Mouse (Mus musculus) heart, embryonic 11.5 days (tissue): Measurements from ENCODE around the gene Olfr1512. TPM values are rescaled to one million over a fixed set of nuclear protein-coding genes. Genes with fewer than 3 reads are reported as not detected.
"Not testable (repeated sequence)": the region's sequence is repeated elsewhere in the genome, so short reads cannot be mapped to it uniquely, and the experiment has no call there.

ENCODE experiments used
- ATAC-seq: fragments of 200-750 bp; cut with Nextera tagmentation; replicated peaks from 2 replicates; pipeline ENCODE4 v1.8.0; 2017; ENCODE audit warnings: moderate library complexity; ENCODE audit not compliant: insufficient number of reproducible peaks, low FRiP score, low TSS enrichment
- H3K27ac ChIP-seq: fragments of 300-500 bp; sonication (generic); 2 replicates; pipeline ENCODE4 v1.5.1; 2014; ENCODE audit warnings: mild to moderate bottlenecking, low read depth, low read length
- H3K27me3 ChIP-seq: fragments of 300-500 bp; sonication (generic); 2 replicates; pipeline ENCODE4 v1.6.1; 2014; ENCODE audit warnings: mild to moderate bottlenecking, low read length, mixed read lengths; ENCODE audit not compliant: control insufficient read depth, insufficient read depth
- H3K36me3 ChIP-seq: fragments of 300-500 bp; sonication (generic); 2 replicates; pipeline ENCODE4 v1.6.1; 2014; ENCODE audit warnings: mild to moderate bottlenecking, low read length, moderate library complexity, mixed read lengths; ENCODE audit not compliant: control insufficient read depth, insufficient read depth
- H3K4me1 ChIP-seq: fragments of 300-500 bp; sonication (generic); 2 replicates; pipeline ENCODE4 v1.6.1; 2014; ENCODE audit warnings: low read length; ENCODE audit not compliant: control insufficient read depth, insufficient read depth
- H3K4me2 ChIP-seq: fragments of 300-500 bp; sonication (generic); 2 replicates; pipeline ENCODE4 v1.6.1; 2014; ENCODE audit warnings: mild to moderate bottlenecking, moderate library complexity
- H3K4me3 ChIP-seq: fragments of 300-500 bp; sonication (generic); 2 replicates; pipeline ENCODE4 v1.5.1; 2014; ENCODE audit warnings: low read depth, low read length
- H3K9ac ChIP-seq: fragments of 300-500 bp; sonication (generic); 2 replicates; pipeline ENCODE4 v1.6.1; 2014; ENCODE audit warnings: mild to moderate bottlenecking, low read depth, low read length, moderate library complexity
- H3K9me3 ChIP-seq: fragments of 300-500 bp; sonication (generic); replicated peaks from 2 replicates; pipeline ENCODE4 v1.6.1; 2016; ENCODE audit warnings: low read length; ENCODE audit not compliant: control insufficient read depth
- WGBS: fragments of 180-500 bp; shearing (Covaris S2); extraction: QIAGEN DNeasy Blood & Tissue Kit; methylation state at CpG from one replicate; pipeline ENCODE4 v1.1.7; 2014; ENCODE audit not compliant: insufficient replicate concordance; 5-methylcytosine and 5-hydroxymethylcytosine counted together
- polyA plus RNA-seq: library from polyadenylated mRNA; unstranded; fragments of >200 nt; fragmentation: Nextera tagmentation; extraction: Ambion mirVana; gene quantifications from 2 replicates; pipeline ENCODE4 v1.2.1, GENCODE M21; 2014

Olfr1512 gene
- polyA plus RNA-seq = not detected in 2 replicates

DNA sequence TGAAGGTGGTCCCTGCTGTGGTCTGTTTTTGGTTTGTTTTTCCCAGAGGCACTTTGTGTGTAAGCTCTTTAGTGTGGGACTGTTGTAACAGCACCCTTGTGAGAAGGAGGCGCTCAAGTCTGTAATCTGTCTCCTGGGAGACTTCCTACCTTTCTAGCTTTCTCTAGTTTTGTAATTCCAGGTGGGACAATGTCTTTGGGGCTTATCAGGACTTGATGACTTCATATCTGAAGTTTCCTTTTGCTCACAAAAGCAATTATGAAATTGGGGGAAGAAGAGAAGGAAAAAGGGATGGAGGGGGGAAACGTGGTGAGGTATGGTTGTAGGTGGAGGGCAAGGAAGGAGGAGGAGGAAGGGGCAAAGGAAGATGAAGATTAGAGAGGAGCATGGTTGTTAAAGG, at the start of gene Olfr1512:
Gene Olfr1512 (minus strand): TSS at position 101 of the 400 bp plus-strand sequence.
- Histone ChIP-seq H3K9ac (no peak within 1 kb of the TSS), H3K27me3 (no peaks in the 10 kb centered on the region), H3K4me2 (no peak within 1 kb of the TSS), H3K4me3 (no peak within 1 kb of the TSS), H3K4me1 (no peaks in the 10 kb centered on the region), H3K36me3 (no peaks in the 10 kb centered on the region), H3K9me3 (no peaks in the 10 kb centered on the region), H3K27ac (no peak within 1 kb of the TSS)
- ATAC-seq = no peak
- 77% methylated on average over 2 of the region's 2 CpGs for WGBS

DNA sequence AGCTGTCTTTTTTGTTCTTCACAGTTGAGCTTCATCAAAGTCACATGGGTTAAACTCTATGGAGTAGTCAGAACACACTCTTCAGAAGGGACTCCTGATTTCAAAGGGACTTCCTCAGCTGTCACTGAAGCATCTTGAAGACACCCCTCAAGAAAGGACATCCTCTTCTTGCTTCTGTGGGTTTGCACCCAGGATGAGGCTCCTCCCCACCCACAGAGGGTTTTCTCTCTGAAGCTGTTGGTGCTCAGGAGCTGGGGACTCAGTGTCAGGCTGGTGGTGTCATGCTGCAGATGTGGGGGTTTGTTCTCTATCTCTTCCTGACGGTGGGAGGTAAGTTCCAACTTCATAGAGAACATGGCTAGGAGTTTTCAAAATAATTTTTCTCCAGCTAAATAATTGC, 48.7 kb upstream of the Olfr1512 start:
- no peaks in the 10 kb centered on the region for H3K9me3 ChIP-seq
- no peak overlapping the region for H3K4me2 ChIP-seq
- no peaks in the 10 kb centered on the region for H3K36me3 ChIP-seq
- H3K9ac ChIP-seq = no peak overlapping the region
- no peaks in the 10 kb centered on the region for H3K4me1 ChIP-seq
- ATAC-seq = no peak
- no peaks in the 10 kb centered on the region for H3K27me3 ChIP-seq
- no peak overlapping the region for H3K4me3 ChIP-seq
- 83% methylated on average over 1 of the region's 1 CpGs for WGBS
- H3K27ac ChIP-seq = no peak overlapping the region

DNA sequence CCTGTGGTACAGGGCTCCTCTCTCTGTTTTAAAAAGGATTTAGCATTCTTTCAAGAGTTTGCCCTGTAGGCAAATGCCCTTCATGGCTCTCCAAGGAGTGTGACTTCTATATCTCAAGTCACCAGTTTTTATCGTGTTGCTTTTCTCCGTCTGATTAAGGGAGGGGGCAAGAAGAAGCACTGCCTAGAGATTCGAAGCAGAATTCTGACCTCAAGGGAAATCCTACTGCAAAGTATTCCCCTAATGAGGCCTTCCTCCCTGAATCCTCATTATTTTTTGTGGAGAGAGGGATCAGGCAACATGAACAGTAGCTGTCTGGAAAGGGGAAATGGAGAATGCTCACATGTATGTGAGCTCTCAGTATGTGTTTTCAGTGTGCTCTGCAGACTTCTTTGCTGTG, 35.3 kb upstream of the Olfr1512 start, which contains the start of gene Olfr1510:
Gene Olfr1510 (minus strand): TSS at position 101 of the 400 bp plus-strand sequence.
- H3K4me1 ChIP-seq = no peaks in the 10 kb centered on the region
- H3K36me3 ChIP-seq = no peaks in the 10 kb centered on the region
- no peak within 1 kb of the TSS for H3K4me2 ChIP-seq
- no peak within 1 kb of the TSS for H3K4me3 ChIP-seq
- no peak within 1 kb of the TSS for H3K27ac ChIP-seq
- no peak for ATAC-seq
- 72% methylated on average over 3 of the region's 3 CpGs for WGBS
- no peak within 1 kb of the TSS for H3K9ac ChIP-seq
- no peaks in the 10 kb centered on the region for H3K9me3 ChIP-seq
- H3K27me3 ChIP-seq = no peaks in the 10 kb centered on the region

DNA sequence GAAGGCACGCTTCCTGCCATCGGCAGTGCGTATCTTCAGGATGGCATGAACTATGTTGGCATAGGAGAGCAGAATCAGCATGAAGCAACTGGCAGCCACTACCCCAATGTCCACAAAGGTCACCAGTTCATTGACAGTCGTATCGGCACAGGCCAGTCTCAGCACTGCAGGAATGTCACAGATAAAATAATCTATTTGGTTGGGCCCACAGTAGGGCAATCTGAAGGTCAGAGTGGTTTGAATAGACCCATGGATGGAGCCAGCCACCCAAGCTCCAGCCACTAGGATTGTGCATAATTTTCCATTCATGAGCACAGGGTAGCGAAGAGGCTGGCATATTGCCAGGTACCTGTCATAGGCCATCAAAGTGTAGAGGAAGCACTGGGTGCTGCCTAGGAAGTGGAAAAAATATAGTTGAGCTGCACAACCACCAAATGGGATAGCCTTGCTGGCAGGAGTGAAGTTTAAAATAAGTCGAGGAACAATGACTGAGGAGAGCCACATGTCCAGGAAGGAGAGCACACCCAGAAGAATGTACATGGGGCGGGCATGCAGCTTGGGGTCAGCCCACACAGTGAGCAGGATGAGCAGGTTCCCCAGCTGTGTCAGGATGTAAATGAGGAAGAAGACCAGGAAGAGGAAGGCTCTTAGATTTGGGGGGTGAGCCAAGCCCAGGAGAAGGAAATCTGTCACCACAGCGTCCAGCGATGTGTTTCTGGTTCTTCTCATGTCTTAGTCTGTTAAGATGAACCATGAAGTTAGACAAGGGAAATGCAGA, 31.4 kb upstream of the Olfr1512 start:
- not testable (repeated sequence) for H3K36me3 ChIP-seq, ATAC-seq, H3K9me3 ChIP-seq

GRCm38 (mm10) chr14:52397279-52397678, 18.3 kb upstream of the Olfr1512 start, which contains the start of gene Olfr1511:
Olfr1511 (minus strand) TSS chr14:52397379.
- no peaks in the 10 kb centered on the region for H3K36me3 ChIP-seq
- no peak within 1 kb of the TSS for H3K27ac ChIP-seq
- H3K27me3 ChIP-seq = no peaks in the 10 kb centered on the region
- no peaks in the 10 kb centered on the region for H3K9me3 ChIP-seq
- no peak within 1 kb of the TSS for H3K4me3 ChIP-seq
- H3K9ac ChIP-seq = no peak within 1 kb of the TSS
- H3K4me2 ChIP-seq = no peak within 1 kb of the TSS
- 69% methylated on average over 4 of the region's 4 CpGs for WGBS
- no peaks in the 10 kb centered on the region for H3K4me1 ChIP-seq
- ATAC-seq = no peak

More for the DNA sequence above, 31.4 kb upstream of the Olfr1512 start:
- not testable (repeated sequence) for H3K27me3 ChIP-seq, H3K4me1 ChIP-seq, H3K4me2 ChIP-seq, H3K9ac ChIP-seq, H3K4me3 ChIP-seq, H3K27ac ChIP-seq
- WGBS = 69% methylated on average over 7 of the region's 10 CpGs

GRCm38 (mm10) chr14:52390084-52390848, 11.3 kb upstream of the Olfr1512 start:
- H3K36me3 ChIP-seq, H3K27ac ChIP-seq, ATAC-seq, H3K4me2 ChIP-seq, H3K9ac ChIP-seq, H3K27me3 ChIP-seq, H3K9me3 ChIP-seq, H3K4me3 ChIP-seq, H3K4me1 ChIP-seq: not testable (repeated sequence)
- WGBS = 81% methylated on average over 9 of the region's 9 CpGs

DNA sequence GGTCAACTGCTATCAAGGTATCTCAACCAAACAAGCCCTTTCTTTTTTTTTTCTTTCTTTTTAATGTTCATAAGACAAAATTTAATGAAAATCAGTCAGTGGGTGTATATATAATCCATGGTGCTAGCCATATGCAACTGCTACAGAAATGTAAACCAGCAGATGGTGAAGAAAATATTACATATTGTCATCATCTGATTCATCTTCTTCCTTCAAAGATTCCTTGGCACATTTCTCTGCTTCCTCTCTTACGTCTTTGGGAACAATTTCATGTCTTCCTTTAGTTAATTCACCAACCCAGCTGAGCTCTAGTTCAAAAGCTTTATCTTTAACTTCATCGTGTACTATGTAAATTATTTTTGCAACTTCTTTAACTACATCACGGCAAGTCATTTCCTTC, 10.2 kb downstream of the Olfr1512 start:
- Histone ChIP-seq H3K9ac (no peak overlapping the region), H3K4me2 (no peak overlapping the region), H3K4me1 (no peaks in the 10 kb centered on the region), H3K4me3 (no peak overlapping the region), H3K9me3 (no peaks in the 10 kb centered on the region), H3K27ac (no peak overlapping the region), H3K36me3 (no peaks in the 10 kb centered on the region), H3K27me3 (no peaks in the 10 kb centered on the region)
- no peak for ATAC-seq
- 81% methylated on average over 3 of the region's 3 CpGs for WGBS

DNA sequence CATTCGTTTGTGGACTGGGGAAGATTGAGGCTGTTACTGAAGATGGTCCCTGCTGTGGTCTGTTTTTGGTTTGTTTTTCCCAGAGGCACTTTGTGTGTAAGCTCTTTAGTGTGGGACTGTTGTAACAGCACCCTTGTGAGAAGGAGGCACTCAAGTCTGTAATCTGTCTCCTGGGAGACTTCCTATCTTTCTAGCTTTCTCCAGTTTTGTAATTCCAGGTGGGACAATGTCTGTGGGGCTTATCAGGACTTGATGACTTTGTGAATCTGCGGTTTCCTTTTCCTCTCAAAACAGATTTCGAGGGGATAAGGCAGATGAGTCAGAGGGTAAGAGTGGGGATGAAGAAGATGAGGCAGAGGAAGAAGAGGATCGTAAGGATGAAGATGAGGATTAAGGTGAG, 22.7 kb downstream of the Olfr1512 start, which contains the start of gene Olfr1513:
Gene Olfr1513 (minus strand): TSS at position 101 of the 400 bp plus-strand sequence.
- Histone ChIP-seq H3K9ac (no peak within 1 kb of the TSS), H3K27me3 (no peaks in the 10 kb centered on the region), H3K9me3 (no peaks in the 10 kb centered on the region), H3K4me1 (no peaks in the 10 kb centered on the region), H3K27ac (no peak within 1 kb of the TSS), H3K4me3 (no peak within 1 kb of the TSS), H3K4me2 (no peak within 1 kb of the TSS), H3K36me3 (no peaks in the 10 kb centered on the region)
- ATAC-seq = no peak
- WGBS = 66% methylated on average over 4 of the region's 4 CpGs
